Comparison of ENCODE assay signal across 13 mouse cellular contexts in genomic region chr4:150606449-150607161, GRCm38 (mm10). TPM values are rescaled to one million over a fixed set of nuclear protein-coding genes. Genes with fewer than 3 reads are reported as not detected.
DNase-seq lines count a peak whose midpoint lies in the region; ATAC-seq and TF ChIP-seq lines count a peak whose summit lies in the region.
"Had no signal": no experiment of that assay in that cellular context is flagged by ENCODE, and none has a peak within 500 bp of the region (broad histone marks: within the 10 kb centered on the region; RNA-seq: fewer than 3 reads in every experiment).

No protein-coding gene starts in this region.

- WGBS in embryonic facial prominence, embryonic 14.5 days: 54% methylated on average over 3 of the region's 3 CpGs
- WGBS in hindbrain, embryonic 15.5 days: 23% methylated on average over 3 of the region's 3 CpGs
- 12% methylated on average over 3 of the region's 3 CpGs for WGBS in neural tube, embryonic 15.5 days

- H3K27ac ChIP-seq in left cerebral cortex, adult 2 months: peak overlapping the region; percentile 25; the same call in 1 of the 2 replicates
- H3K27ac ChIP-seq in embryonic facial prominence, embryonic 14.5 days (replicated peaks; ENCODE audit: low read depth, low read length): no peak overlapping the region; the same call in 1 of the 2 replicates
- H3K27ac ChIP-seq in hindbrain, embryonic 15.5 days (replicated peaks): peak overlapping the region; percentile 82
- peak overlapping the region; percentile 85 for H3K27ac ChIP-seq in neural tube, embryonic 15.5 days (replicated peaks)

- peaks cover 11% of the 10 kb centered on the region for H3K36me3 ChIP-seq in embryonic facial prominence, embryonic 14.5 days (ENCODE audit: control insufficient read depth, insufficient read depth, low read length)
- H3K36me3 ChIP-seq in hindbrain, embryonic 15.5 days: no peaks in the 10 kb centered on the region
- peaks cover 9% of the 10 kb centered on the region for H3K36me3 ChIP-seq in neural tube, embryonic 15.5 days

- DNase-seq in left cerebral cortex, adult 2 months (ENCODE audit: extremely low spot score in 1 of 2, low spot score in 2 of 2): no peak
- no peak for DNase-seq in left cerebral cortex, postnatal 36 days (ENCODE audit: low spot score in 2 of 2)
- DNase-seq in embryonic facial prominence, embryonic 14.5 days (ENCODE audit: low spot score): no peak
- no peak for DNase-seq in thymus, postnatal 25 days
- no peak for DNase-seq in gastrocnemius, postnatal 14 days
- no peak for DNase-seq in adrenal gland, adult 8-10 months
- DNase-seq: cerebellum, adult 9-11 months; right cerebral cortex, postnatal 14 days had no signal

- no peak overlapping the region for H3K4me2 ChIP-seq in embryonic facial prominence, embryonic 14.5 days (ENCODE audit: low read depth, low read length)
- no peak overlapping the region for H3K4me2 ChIP-seq in hindbrain, embryonic 15.5 days
- H3K4me2 ChIP-seq in neural tube, embryonic 15.5 days: no peak overlapping the region

- ATAC-seq in embryonic facial prominence, embryonic 14.5 days (ENCODE audit: low read depth): peak; percentile 20; the same call in 1 of the 2 replicates
- ATAC-seq in hindbrain, embryonic 15.5 days (ENCODE audit: low FRiP score, low read depth): peak; percentile 60
- peak; percentile 62 for ATAC-seq in neural tube, embryonic 15.5 days (ENCODE audit: low FRiP score)

- H3K9me3 ChIP-seq in embryonic facial prominence, embryonic 14.5 days (ENCODE audit: control insufficient read depth, low read length): no peaks in the 10 kb centered on the region
- no peaks in the 10 kb centered on the region for H3K9me3 ChIP-seq in hindbrain, embryonic 15.5 days
- H3K9me3 ChIP-seq in neural tube, embryonic 15.5 days (replicated peaks): no peaks in the 10 kb centered on the region

- intact Hi-C loops in left cerebral cortex, adult 2 months (cut with DNase I): no loop called here
- intact Hi-C loops in left cerebral cortex, postnatal 36 days (cut with DNase I): no loop called here
- intact Hi-C loops in gastrocnemius, postnatal 14 days (cut with DNase I; ENCODE audit: low total_unique reads): no loop called here

- no peak overlapping the region for H3K9ac ChIP-seq in embryonic facial prominence, embryonic 14.5 days (ENCODE audit: low read depth, low read length)
- H3K9ac ChIP-seq in hindbrain, embryonic 15.5 days: no peak overlapping the region
- no peak overlapping the region for H3K9ac ChIP-seq in neural tube, embryonic 15.5 days (replicated peaks)

- no peaks in the 10 kb centered on the region for H3K27me3 ChIP-seq in embryonic facial prominence, embryonic 14.5 days (replicated peaks; ENCODE audit: control insufficient read depth, insufficient read depth, low read length)
- H3K27me3 ChIP-seq in hindbrain, embryonic 15.5 days: no peaks in the 10 kb centered on the region
- H3K27me3 ChIP-seq in neural tube, embryonic 15.5 days (replicated peaks): no peaks in the 10 kb centered on the region

- TF ChIP-seq CTCF in left cerebral cortex, adult 2 months (IDR thresholded peaks at IDR 0.05): no peak

- no peaks in the 10 kb centered on the region for H3K4me1 ChIP-seq in embryonic facial prominence, embryonic 14.5 days (ENCODE audit: control insufficient read depth, insufficient read depth, low read length)
- peaks cover 50% of the 10 kb centered on the region for H3K4me1 ChIP-seq in hindbrain, embryonic 15.5 days (replicated peaks)
- H3K4me1 ChIP-seq in neural tube, embryonic 15.5 days: peaks cover 42% of the 10 kb centered on the region

- H3K4me3 ChIP-seq in left cerebral cortex, adult 2 months: no peak overlapping the region
- no peak overlapping the region for H3K4me3 ChIP-seq in embryonic facial prominence, embryonic 14.5 days (ENCODE audit: low read depth, low read length)
- no peak overlapping the region for H3K4me3 ChIP-seq in hindbrain, embryonic 15.5 days
- H3K4me3 ChIP-seq in neural tube, embryonic 15.5 days (replicated peaks): no peak overlapping the region

RNA-seq across cellular contexts. Expression of gene Slc45a1, which starts 45.4 kb away (rescaled TPM):
- total RNA-seq in left cerebral cortex, adult 2 months (2021): 10 to 100 TPM; 44.4 to 49.0 TPM
- total RNA-seq in left cerebral cortex, postnatal 36 days (2021): 10 to 100 TPM; 43.0 to 53.0 TPM
- 1.1 and 1.2 TPM in 2 replicates for polyA plus RNA-seq in embryonic facial prominence, embryonic 14.5 days (2014; fragmentation: Nextera tagmentation; extraction: Ambion mirVana)
- polyA plus RNA-seq in hindbrain, embryonic 15.5 days (2015; fragmentation: Nextera tagmentation; extraction: Ambion mirVana): 37.6 and 43.4 TPM in 2 replicates
- polyA plus RNA-seq in neural tube, embryonic 15.5 days (2015; fragmentation: Nextera tagmentation; extraction: Ambion mirVana): 37.9 and 47.8 TPM in 2 replicates
- total RNA-seq in gastrocnemius, postnatal 14 days (2021): not detected
- 1 to 10 TPM in 3 of 4 experiments, under 1 TPM in 1; 0.70 to 1.4 (median 1.2) TPM for total RNA-seq in adrenal gland, adult 8-10 months (2022)
- total RNA-seq: gastrocnemius, adult 18-20 months had no signal
- polyA plus RNA-seq: heart, postnatal 0 days; macrophage had no signal

Comparison
In these comparisons a context has a peak if more than half of its experiments do, and no peak if none do; other contexts are left out.
1. RNA of gene Slc45a1, which starts 45.4 kb away (total RNA-seq): 43.0 to 53.0 TPM in left cerebral cortex, postnatal 36 days and 44.4 to 49.0 TPM in left cerebral cortex, adult 2 months; 0.70 to 1.4 TPM in adrenal gland, adult 8-10 months and not detected in gastrocnemius, postnatal 14 days; every median in the first group is over 10 times any median in the second.
2. Peak in every context shown above with its lines, with median percentiles within 50 percentile points of each other: ATAC-seq.